In genomic region chr14:20138484-20139355, GRCm38 (mm10) we compare ENCODE assay signal across 10 mouse cellular contexts. TPM values are rescaled to one million over a fixed set of nuclear protein-coding genes. Genes with fewer than 3 reads are reported as not detected.
A peak's percentile ranks its signal among the peaks of the same experiment; 100 is the strongest.
DNase-seq lines count a peak whose midpoint lies in the region; ATAC-seq and TF ChIP-seq lines count a peak whose summit lies in the region.
"Had no signal": no experiment of that assay in that cellular context is flagged by ENCODE, and none has a peak within 500 bp of the region (broad histone marks: within the 10 kb centered on the region; RNA-seq: fewer than 3 reads in every experiment).

Saysd1 (minus strand) TSS chr14:20138534.

- no peak for TF ChIP-seq CTCF in midbrain, postnatal 0 days (IDR thresholded peaks at IDR 0.05)

- H3K4me1 ChIP-seq in midbrain, embryonic 10.5 days, result peaks cover 6% of the 10 kb centered on the region
- H3K4me1 ChIP-seq in midbrain, postnatal 0 days (ENCODE audit: insufficient read depth, low read length), result no peaks in the 10 kb centered on the region
- H3K4me1 ChIP-seq in embryonic facial prominence, embryonic 15.5 days, result no peaks in the 10 kb centered on the region
- H3K4me1 ChIP-seq in intestine, embryonic 16.5 days (ENCODE audit: control insufficient read depth, insufficient read depth, low read length), result peaks cover 5% of the 10 kb centered on the region; the same call in 1 of the 2 replicates
- H3K4me1 ChIP-seq in stomach, embryonic 16.5 days (ENCODE audit: control insufficient read depth, insufficient read depth, low read length), result no peaks in the 10 kb centered on the region

- ATAC-seq in midbrain, postnatal 0 days (ENCODE audit: low FRiP score), result no peak
- no peak for ATAC-seq in embryonic facial prominence, embryonic 15.5 days (ENCODE audit: insufficient number of reproducible peaks, low FRiP score, low TSS enrichment, low read depth)
- ATAC-seq in intestine, embryonic 16.5 days, result peak; percentile 24
- no peak for ATAC-seq in stomach, embryonic 16.5 days (ENCODE audit: insufficient read depth, low FRiP score)

- no peak within 1 kb of the TSS for H3K4me2 ChIP-seq in midbrain, postnatal 0 days (ENCODE audit: low read depth, low read length, poor library complexity, severe bottlenecking)
- H3K4me2 ChIP-seq in embryonic facial prominence, embryonic 15.5 days (replicated peaks), result no peak within 1 kb of the TSS
- H3K4me2 ChIP-seq in intestine, embryonic 16.5 days (ENCODE audit: low read depth, low read length), result 0 out of 2 replicates have a peak within 1 kb of the TSS, but pooled peaks have one; percentile 10
- no peak within 1 kb of the TSS for H3K4me2 ChIP-seq in stomach, embryonic 16.5 days (ENCODE audit: low read depth, low read length)

- intact Hi-C loops in gastrocnemius, postnatal 36 days (cut with DNase I), result no loop called here

- H3K36me3 ChIP-seq in midbrain, embryonic 10.5 days, result peaks cover 32% of the 10 kb centered on the region
- no peaks in the 10 kb centered on the region for H3K36me3 ChIP-seq in midbrain, postnatal 0 days (ENCODE audit: insufficient read depth, low read length)
- H3K36me3 ChIP-seq in embryonic facial prominence, embryonic 15.5 days, result 0 out of 2 replicates have a peak, but pooled peaks cover 5% of the 10 kb centered on the region
- no peaks in the 10 kb centered on the region for H3K36me3 ChIP-seq in intestine, embryonic 16.5 days (ENCODE audit: control insufficient read depth, insufficient read depth, low read length)
- no peaks in the 10 kb centered on the region for H3K36me3 ChIP-seq in stomach, embryonic 16.5 days (ENCODE audit: control insufficient read depth, insufficient read depth, low read length)

- no peaks in the 10 kb centered on the region for H3K9me3 ChIP-seq in midbrain, embryonic 10.5 days (replicated peaks)
- H3K9me3 ChIP-seq in midbrain, postnatal 0 days (ENCODE audit: low read length), result no peaks in the 10 kb centered on the region
- no peaks in the 10 kb centered on the region for H3K9me3 ChIP-seq in embryonic facial prominence, embryonic 15.5 days (replicated peaks)
- H3K9me3 ChIP-seq in intestine, embryonic 16.5 days (ENCODE audit: control insufficient read depth, low read length), result no peaks in the 10 kb centered on the region
- H3K9me3 ChIP-seq in stomach, embryonic 16.5 days (replicated peaks; ENCODE audit: control insufficient read depth, low read length), result no peaks in the 10 kb centered on the region

- 0 out of 2 replicates have a peak within 1 kb of the TSS, but pooled peaks have one; percentile 0 for H3K27ac ChIP-seq in midbrain, embryonic 10.5 days (replicated peaks)
- H3K27ac ChIP-seq in midbrain, postnatal 0 days (ENCODE audit: low read depth, low read length), result no peak within 1 kb of the TSS
- H3K27ac ChIP-seq in embryonic facial prominence, embryonic 15.5 days (replicated peaks), result no peak within 1 kb of the TSS
- peak within 1 kb of the TSS; percentile 40 for H3K27ac ChIP-seq in intestine, embryonic 16.5 days (ENCODE audit: low read length)
- no peak within 1 kb of the TSS for H3K27ac ChIP-seq in stomach, embryonic 16.5 days (ENCODE audit: low read length)

- no peaks in the 10 kb centered on the region for H3K27me3 ChIP-seq in midbrain, embryonic 10.5 days (ENCODE audit: low read depth, poor library complexity, severe bottlenecking)
- H3K27me3 ChIP-seq in midbrain, postnatal 0 days (ENCODE audit: insufficient read depth, low read length), result no peaks in the 10 kb centered on the region
- no peaks in the 10 kb centered on the region for H3K27me3 ChIP-seq in embryonic facial prominence, embryonic 15.5 days
- H3K27me3 ChIP-seq in intestine, embryonic 16.5 days (replicated peaks; ENCODE audit: control insufficient read depth, insufficient read depth, low read length), result no peaks in the 10 kb centered on the region
- H3K27me3 ChIP-seq in stomach, embryonic 16.5 days (ENCODE audit: control insufficient read depth, insufficient read depth, low read length), result no peaks in the 10 kb centered on the region

- 89% methylated on average over 16 of the region's 16 CpGs for WGBS in midbrain, embryonic 10.5 days
- 85% methylated on average over 16 of the region's 16 CpGs for WGBS in midbrain, postnatal 0 days
- WGBS in embryonic facial prominence, embryonic 15.5 days, result 79% methylated on average over 16 of the region's 16 CpGs
- WGBS in intestine, embryonic 16.5 days, result 76% methylated on average over 16 of the region's 16 CpGs
- 83% methylated on average over 16 of the region's 16 CpGs for WGBS in stomach, embryonic 16.5 days

- H3K9ac ChIP-seq in midbrain, postnatal 0 days (replicated peaks; ENCODE audit: low read length, poor library complexity, severe bottlenecking), result no peak within 1 kb of the TSS
- H3K9ac ChIP-seq in embryonic facial prominence, embryonic 15.5 days, result no peak within 1 kb of the TSS
- H3K9ac ChIP-seq in intestine, embryonic 16.5 days (ENCODE audit: low read depth, low read length), result peak within 1 kb of the TSS; percentile 47
- no peak within 1 kb of the TSS for H3K9ac ChIP-seq in stomach, embryonic 16.5 days (ENCODE audit: low read length)

- H3K4me3 ChIP-seq in midbrain, embryonic 10.5 days, result no peak within 1 kb of the TSS
- no peak within 1 kb of the TSS for H3K4me3 ChIP-seq in midbrain, postnatal 0 days (ENCODE audit: low read depth, low read length)
- no peak within 1 kb of the TSS for H3K4me3 ChIP-seq in embryonic facial prominence, embryonic 15.5 days (replicated peaks)
- no peak within 1 kb of the TSS; the same call in 1 of the 2 replicates for H3K4me3 ChIP-seq in intestine, embryonic 16.5 days (ENCODE audit: low read length)
- no peak within 1 kb of the TSS for H3K4me3 ChIP-seq in stomach, embryonic 16.5 days (replicated peaks; ENCODE audit: low read length)

- no peak for DNase-seq in midbrain, embryonic 10.5 days (ENCODE audit: low spot score)
- no peak for DNase-seq in midbrain, postnatal 0 days (ENCODE audit: low spot score)
- DNase-seq in heart, postnatal 4 days, result no peak
- DNase-seq in gastrocnemius, postnatal 36 days, result no peak
- DNase-seq: cerebellum, postnatal 10 days; gastrocnemius, postnatal 25 days; layer of hippocampus, postnatal 36 days had no signal

RNA-seq across cellular contexts. Expression of gene Saysd1, which starts in this region (rescaled TPM):
- 10.2 and 11.3 TPM in 2 replicates for polyA plus RNA-seq in midbrain, embryonic 10.5 days (2016; fragmentation: Nextera tagmentation; extraction: Ambion mirVana)
- 3.8 and 4.9 TPM in 2 replicates for total RNA-seq in midbrain, postnatal 0 days (2014; rRNA removed)
- polyA plus RNA-seq in midbrain, postnatal 0 days (2015; fragmentation: Nextera tagmentation; extraction: Ambion mirVana), result 8.6 and 9.8 TPM in 2 replicates
- polyA plus RNA-seq in embryonic facial prominence, embryonic 15.5 days (2015; fragmentation: Nextera tagmentation; extraction: Ambion mirVana), result 12.9 and 13.2 TPM in 2 replicates
- 20.2 and 21.5 TPM in 2 replicates for polyA plus RNA-seq in intestine, embryonic 16.5 days (2015; fragmentation: Nextera tagmentation; extraction: Ambion mirVana)
- 12.9 and 13.5 TPM in 2 replicates for polyA plus RNA-seq in stomach, embryonic 16.5 days (2015; fragmentation: Nextera tagmentation; extraction: Ambion mirVana)
- total RNA-seq in heart, postnatal 4 days (2021), result 1 to 10 TPM; 2.7 to 3.4 TPM
- 1 to 10 TPM; 2.5 to 2.7 TPM for total RNA-seq in gastrocnemius, postnatal 36 days (2021)

Comparison
In these comparisons a context has a peak if more than half of its experiments do, and no peak if none do; other contexts are left out.
1. H3K27ac ChIP-seq: peak in midbrain, embryonic 10.5 days (single experiment) and intestine, embryonic 16.5 days (single experiment); none in midbrain, postnatal 0 days (single experiment), embryonic facial prominence, embryonic 15.5 days (single experiment) and stomach, embryonic 16.5 days (single experiment).